Mouse (Mus musculus) CH12.LX (cell line): ENCODE data around the gene Arhgef19. TPM values are rescaled to one million over a fixed set of nuclear protein-coding genes. Genes with fewer than 3 reads are reported as not detected.

Experiments used
- DNase-seq: peaks from one replicate; pipeline ENCODE4 v3.0.0-alpha.2; 2013; ENCODE audit errors: extremely low read depth
- H3K27ac ChIP-seq: 2 replicates; pipeline ENCODE4 v1.5.1; 2012; ENCODE audit warnings: low read depth, mild to moderate bottlenecking, control low read depth, moderate library complexity; ENCODE audit not compliant: insufficient read depth
- H3K27me3 ChIP-seq: replicated peaks from 2 replicates; pipeline ENCODE3; 2012; ENCODE audit warnings: inconsistent platforms
- H3K36me3 ChIP-seq, 2 experiments: replicated peaks in 1 of 2; 2 replicates each; pipeline versions ENCODE3 to v1.6.1; 2012; ENCODE audit warnings: inconsistent platforms in 1 of 2, low read length in 1 of 2, mild to moderate bottlenecking in 1 of 2, mixed read lengths in 1 of 2, moderate library complexity in 1 of 2; ENCODE audit not compliant: control insufficient read depth in 1 of 2, insufficient read depth in 1 of 2
- H3K4me1 ChIP-seq, 2 experiments: 2 replicates each; pipeline ENCODE4 v1.6.1; 2012; ENCODE audit warnings: inconsistent platforms in 1 of 2, moderate library complexity in 1 of 2; ENCODE audit not compliant: insufficient read depth in 2 of 2, control insufficient read depth in 1 of 2
- H3K4me2 ChIP-seq: 2 replicates; pipeline ENCODE4 v1.6.1; 2012; ENCODE audit warnings: low read depth, mild to moderate bottlenecking, control low read depth; ENCODE audit not compliant: poor library complexity, insufficient read depth, severe bottlenecking
- H3K4me3 ChIP-seq, 3 experiments: fragments of 150-350 bp in 1 of 3; sonication (generic) in 1 of 3; replicated peaks in 1 of 3; 2 replicates each; pipeline versions ENCODE3 to v1.5.1; 2011 to 2012; ENCODE audit warnings: low read depth in 2 of 3, low read length in 2 of 3, mild to moderate bottlenecking in 2 of 3, moderate library complexity in 2 of 3, control low read depth in 1 of 3, improper control_type of control experiment in 1 of 3, inconsistent platforms in 1 of 3, mixed read lengths in 1 of 3; ENCODE audit not compliant: poor library complexity in 1 of 3
- H3K79me2 ChIP-seq: replicated peaks from 2 replicates; pipeline ENCODE4 v1.6.1; 2012; ENCODE audit warnings: mild to moderate bottlenecking, moderate library complexity; ENCODE audit not compliant: control insufficient read depth, poor library complexity, insufficient read depth, severe bottlenecking; ENCODE audit errors: extremely low read depth
- H3K9ac ChIP-seq: 2 replicates; pipeline ENCODE4 v1.6.1; 2012; ENCODE audit warnings: low read depth, mild to moderate bottlenecking, control low read depth, moderate library complexity; ENCODE audit not compliant: insufficient read depth
- H3K9me3 ChIP-seq: replicated peaks from 2 replicates; pipeline ENCODE3; 2012; ENCODE audit warnings: low read length, inconsistent platforms, mixed read lengths
- CTCF ChIP-seq, 2 experiments: IDR thresholded peaks in 1 of 2; conservative IDR thresholded peaks in 1 of 2; 2 replicates each; pipeline ENCODE4 v1.5.1; 2011 to 2012; ENCODE audit warnings: low read depth in 2 of 2, low read length in 2 of 2, improper control_type of control experiment in 1 of 2, inconsistent platforms in 1 of 2, mild to moderate bottlenecking in 1 of 2, moderate library complexity in 1 of 2
- E2F4 ChIP-seq: IDR thresholded peaks from 2 replicates; pipeline ENCODE4 v1.6.1; 2011; ENCODE audit warnings: low read depth, low read length, improper control_type of control experiment; ENCODE audit not compliant: insufficient replicate concordance
- EP300 ChIP-seq: IDR thresholded peaks from 2 replicates; pipeline ENCODE4 v1.6.1; 2011; ENCODE audit warnings: low read length, improper control_type of control experiment
- HCFC1 ChIP-seq: IDR thresholded peaks from 2 replicates; pipeline ENCODE4 v1.6.1; 2012; ENCODE audit warnings: low read depth, mild to moderate bottlenecking, inconsistent platforms, low read length, improper control_type of control experiment
- JUN ChIP-seq: IDR thresholded peaks from 2 replicates; pipeline ENCODE4 v1.6.1; 2011; ENCODE audit warnings: low read depth, mild to moderate bottlenecking, low read length, improper control_type of control experiment, moderate library complexity; ENCODE audit not compliant: insufficient read depth
- KAT2A ChIP-seq: IDR thresholded peaks from 2 replicates; pipeline ENCODE4 v1.6.1; 2012; ENCODE audit warnings: low read length, improper control_type of control experiment, inconsistent platforms; ENCODE audit not compliant: insufficient replicate concordance
- MAFK ChIP-seq: IDR thresholded peaks from 2 replicates; pipeline ENCODE4 v1.6.1; 2011; ENCODE audit warnings: low read length, improper control_type of control experiment; ENCODE audit not compliant: insufficient replicate concordance
- MEF2A ChIP-seq: IDR thresholded peaks from 2 replicates; pipeline ENCODE4 v1.6.1; 2014; ENCODE audit warnings: low read depth, mild to moderate bottlenecking, inconsistent platforms, low read length, improper control_type of control experiment, borderline replicate concordance
- MXI1 ChIP-seq: IDR thresholded peaks from 2 replicates; pipeline ENCODE4 v1.6.1; 2011; ENCODE audit warnings: mild to moderate bottlenecking, low read depth, low read length, improper control_type of control experiment
- POLR2A ChIP-seq: IDR thresholded peaks from 2 replicates; pipeline ENCODE4 v1.6.1; 2011; ENCODE audit warnings: low read depth, mild to moderate bottlenecking, improper control_type of control experiment, low read length
- RAD21 ChIP-seq: IDR thresholded peaks from 2 replicates; pipeline ENCODE4 v1.6.1; 2011; ENCODE audit warnings: low read depth, mild to moderate bottlenecking, low read length, improper control_type of control experiment, moderate library complexity
- RCOR1 ChIP-seq: conservative IDR thresholded peaks from 2 replicates; pipeline ENCODE4 v1.6.1; 2012; ENCODE audit warnings: low read depth, mild to moderate bottlenecking, inconsistent platforms, low read length, improper control_type of control experiment
- SMC3 ChIP-seq: IDR thresholded peaks from 2 replicates; pipeline ENCODE4 v1.6.1; 2011; ENCODE audit warnings: low read depth, low read length, improper control_type of control experiment
- USF2 ChIP-seq: conservative IDR thresholded peaks from 2 replicates; pipeline ENCODE4 v1.6.1; 2011; ENCODE audit warnings: low read depth, low read length, improper control_type of control experiment
- ZKSCAN1 ChIP-seq: IDR thresholded peaks from 2 replicates; pipeline ENCODE4 v1.6.1; 2012; ENCODE audit warnings: low read depth, inconsistent platforms, low read length, improper control_type of control experiment, borderline replicate concordance
- ZNF384 ChIP-seq: IDR thresholded peaks from 2 replicates; pipeline ENCODE4 v1.6.1; 2012; ENCODE audit warnings: low read depth, low read length, improper control_type of control experiment, inconsistent platforms
- dilution Hi-C: fragments of 300-500 bp; cut with MboI; formaldehyde crosslinking; loops from 2 replicates; pipeline ENCODE4 v1.14.3; 2020; ENCODE audit warnings: low sequenced_read_pairs; ENCODE audit not compliant: extremely low pct_unique_long_range_greater_than_20kb, extremely low pct_ligation_motif_present
- in situ Hi-C: fragments of 300-500 bp; cut with MboI; formaldehyde crosslinking; loops from 3 replicates; pipeline ENCODE4 v1.14.3; 2019; ENCODE audit warnings: low sequenced_read_pairs, low pct_ligation_motif_present, low pct_unique_long_range_greater_than_20kb, mixed read lengths
- polyA plus RNA-seq: library from polyadenylated mRNA; unstranded; fragments of >175 nt; gene quantifications from 2 replicates; pipeline ENCODE4 v1.2.1, GENCODE M21; 2012; ENCODE audit warnings: low read depth; ENCODE audit not compliant: insufficient read length
- total RNA-seq, 2 experiments: library from RNA; depleted of rRNA; stranded (reverse); fragments of 300-350 nt in 1 of 2; fragments of >200 nt in 1 of 2; gene quantifications; 2 replicates each; pipeline ENCODE4 v1.2.3; 2012 to 2014

The Arhgef19 gene
- total and polyA plus RNA-seq, 3 experiments: 0.19 to 0.21 TPM; not detected in 1

DNA sequence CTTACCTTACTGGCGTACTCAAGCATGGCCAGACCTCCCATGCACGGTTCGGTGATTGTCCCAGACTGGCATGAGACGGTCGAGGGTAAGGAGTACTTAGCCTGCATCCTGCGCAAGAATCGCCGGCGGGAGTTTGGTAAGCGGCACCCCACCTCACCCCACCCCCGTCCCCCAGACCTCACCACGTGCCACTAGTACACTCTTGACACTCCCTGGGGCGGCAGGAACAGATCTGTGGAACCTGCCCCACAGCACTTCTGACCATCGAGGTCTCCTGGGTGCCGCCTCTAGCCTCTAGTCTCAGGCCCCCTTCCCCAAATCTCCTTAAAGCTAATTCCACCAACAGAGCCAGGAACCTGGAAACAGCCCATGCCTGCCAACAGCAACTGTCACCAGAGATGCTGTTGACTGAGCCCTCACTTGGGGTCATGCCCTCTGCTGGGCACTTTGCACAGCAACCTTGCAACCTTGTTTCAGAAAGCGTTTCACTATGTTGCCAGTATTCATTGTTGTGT lies 24.9 kb upstream of the Arhgef19 start (continued):
- TF ChIP-seq E2F4 (no peak), MAFK (no peak), MEF2A (no peak), HCFC1 (no peak), EP300 (no peak), POLR2A (peak; percentile 30; the same call in 1 of the 2 replicates), KAT2A (no peak), JUN (no peak), SMC3 (peak; percentile 85), RAD21 (peak; percentile 53), RCOR1 (no peak), USF2 (no peak)
- TF ChIP-seq, all 38 proteins: peak for 12

DNA sequence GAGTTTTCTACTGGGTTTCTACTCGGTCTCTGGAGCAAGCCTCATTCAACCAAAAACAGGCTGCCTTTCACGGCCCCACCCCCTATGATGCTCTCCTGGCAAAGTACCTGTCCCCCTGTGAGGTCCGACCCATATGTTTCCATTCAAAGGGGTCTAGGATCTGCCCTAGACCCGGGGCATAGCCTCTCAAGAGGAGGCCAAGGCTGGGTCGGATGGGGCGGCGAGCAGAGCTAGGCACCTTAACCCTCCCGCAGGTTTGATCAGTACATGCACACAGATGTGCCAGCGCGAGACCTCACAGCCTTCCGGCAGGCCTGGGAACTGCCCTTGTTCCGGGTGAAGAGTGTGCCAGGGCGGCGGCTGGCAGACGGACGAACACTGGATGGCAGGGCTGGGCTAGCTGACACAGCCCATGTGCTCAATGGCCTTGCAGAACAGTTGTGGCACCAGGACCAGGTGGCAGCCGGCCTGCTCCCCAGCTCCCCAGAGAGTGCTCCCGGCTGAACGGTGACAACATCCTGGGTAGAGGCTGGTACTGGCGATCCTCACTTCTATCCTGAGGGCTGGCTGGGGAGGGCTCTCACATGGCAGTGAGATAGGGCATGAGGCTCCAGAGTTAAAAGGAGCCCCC lies 19.6 kb upstream of the Arhgef19 start:
- no peak for DNase-seq
- dilution Hi-C loops (no loop called here), in situ Hi-C loops (loop anchor here (10.0 kb wide), 1 partner anchor 75 kb away; the partner anchor contains the start of gene Fbxo42)
- H3K27ac ChIP-seq: no peak overlapping the region
- H3K4me2 ChIP-seq: no peak overlapping the region
- peaks cover 3% of the 10 kb centered on the region for H3K9me3 ChIP-seq
- no peaks in the 10 kb centered on the region for H3K27me3 ChIP-seq
- peaks cover 0 to 3% of the 10 kb centered on the region in 2 experiments; a peak in 2 of 4 replicates for H3K4me1 ChIP-seq
- TF ChIP-seq RCOR1: no peak
- TF ChIP-seq, all 38 proteins: peak for 0
- Histone ChIP-seq H3K4me3 (no peak overlapping the region), H3K36me3 (peaks cover 16 to 41% of the 10 kb centered on the region in 2 experiments), H3K9ac (no peak overlapping the region), H3K79me2 (no peaks in the 10 kb centered on the region)

DNA sequence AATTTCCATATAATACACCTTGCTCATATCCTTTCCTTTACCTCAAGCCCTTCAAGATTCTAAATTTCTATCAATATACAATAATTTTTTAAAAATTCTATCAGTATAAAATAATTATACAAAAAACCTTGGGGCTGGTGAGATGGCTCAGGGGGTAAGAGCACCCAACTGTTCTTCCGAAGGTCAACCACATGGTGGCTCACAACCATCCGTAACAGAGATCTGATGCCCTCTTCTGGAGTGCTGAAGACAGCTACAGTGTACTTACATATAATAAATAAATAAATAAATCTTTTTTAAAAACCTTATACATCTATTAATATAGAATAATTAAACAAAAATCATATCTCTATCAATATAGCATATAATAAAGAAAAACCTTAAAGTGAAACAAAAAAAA lies 17.5 kb upstream of the Arhgef19 start:
- TF ChIP-seq JUN: no peak
- 0 out of 2 replicates have a peak, but pooled peaks have one; percentile 6 for TF ChIP-seq SMC3
- no peak for TF ChIP-seq ZNF384
- no peak for TF ChIP-seq MXI1
- no peak for TF ChIP-seq ZKSCAN1
- TF ChIP-seq CTCF (conservative IDR thresholded peaks at IDR 0.05 in 1 of 2, IDR thresholded peaks at IDR 0.05 in 1 of 2; ENCODE audit: low read depth in 2 of 2, low read length in 2 of 2): peak in 1 of 2 experiments; percentile 68; a peak in 2 of 4 replicates
- TF ChIP-seq, all 38 proteins: peak for 2
- no peak overlapping the region for H3K4me3 ChIP-seq
- H3K36me3 ChIP-seq: peaks cover 16 to 42% of the 10 kb centered on the region in 2 experiments
- no peak overlapping the region for H3K4me2 ChIP-seq
- H3K9me3 ChIP-seq: peaks cover 3% of the 10 kb centered on the region
- no peaks in the 10 kb centered on the region for H3K27me3 ChIP-seq
- dilution Hi-C loops: no loop called here
- DNase-seq: peak; percentile 24
- no peaks in the 10 kb centered on the region for H3K79me2 ChIP-seq
- in situ Hi-C loops: no loop called here
- no peak overlapping the region for H3K27ac ChIP-seq
- no peak overlapping the region for H3K9ac ChIP-seq
- H3K4me1 ChIP-seq: no peaks in the 10 kb centered on the region
